Mouse (Mus musculus): ENCODE data around the gene Bsx. TPM values are rescaled to one million over a fixed set of nuclear protein-coding genes. Genes with fewer than 3 reads are reported as not detected.

The Bsx gene
- polyA plus RNA-seq, 1 experiment from 2014 or later, result not detected

DNA sequence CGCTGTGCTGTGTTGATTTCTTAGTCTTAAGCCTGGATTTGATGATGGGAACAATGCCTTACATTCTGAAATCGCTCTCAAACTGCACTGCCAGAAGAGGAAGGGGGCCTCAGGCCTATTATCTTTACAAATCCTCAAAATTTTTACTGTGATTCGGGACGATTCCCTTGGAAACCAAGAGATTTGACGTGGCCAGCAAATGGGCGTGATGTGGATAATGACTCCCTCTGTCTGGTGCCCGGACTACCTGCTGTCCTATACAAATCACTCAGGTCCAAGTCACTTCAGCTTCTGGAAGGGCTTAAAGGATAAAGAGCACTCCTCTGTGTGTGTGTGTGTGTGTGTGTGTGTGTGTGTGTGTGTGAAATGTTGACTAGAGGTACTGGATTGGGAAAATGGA is 35.0 kb downstream of the Bsx start:
- Histone ChIP-seq H3K36me3 (ENCODE audit: control insufficient read depth, insufficient read depth, low read length) (no peaks in the 10 kb centered on the region), H3K4me2 (ENCODE audit: low read length) (no peak overlapping the region), H3K27ac (ENCODE audit: low read depth) (no peak overlapping the region), H3K4me3 (ENCODE audit: low read depth, low read length) (no peak overlapping the region), H3K9me3 (ENCODE audit: control insufficient read depth, low read length) (no peaks in the 10 kb centered on the region), H3K4me1 (replicated peaks; ENCODE audit: control insufficient read depth, insufficient read depth, low read length) (no peaks in the 10 kb centered on the region), H3K9ac (ENCODE audit: low read length) (no peak overlapping the region), H3K27me3 (replicated peaks; ENCODE audit: control insufficient read depth, insufficient read depth, low read length) (no peaks in the 10 kb centered on the region)
- ATAC-seq (replicated peaks; ENCODE audit: low FRiP score, low TSS enrichment, low read depth) (no peak), DNase-seq (ENCODE audit: low spot score) (no peak)
- 83% methylated on average over 7 of the region's 7 CpGs for WGBS

DNA sequence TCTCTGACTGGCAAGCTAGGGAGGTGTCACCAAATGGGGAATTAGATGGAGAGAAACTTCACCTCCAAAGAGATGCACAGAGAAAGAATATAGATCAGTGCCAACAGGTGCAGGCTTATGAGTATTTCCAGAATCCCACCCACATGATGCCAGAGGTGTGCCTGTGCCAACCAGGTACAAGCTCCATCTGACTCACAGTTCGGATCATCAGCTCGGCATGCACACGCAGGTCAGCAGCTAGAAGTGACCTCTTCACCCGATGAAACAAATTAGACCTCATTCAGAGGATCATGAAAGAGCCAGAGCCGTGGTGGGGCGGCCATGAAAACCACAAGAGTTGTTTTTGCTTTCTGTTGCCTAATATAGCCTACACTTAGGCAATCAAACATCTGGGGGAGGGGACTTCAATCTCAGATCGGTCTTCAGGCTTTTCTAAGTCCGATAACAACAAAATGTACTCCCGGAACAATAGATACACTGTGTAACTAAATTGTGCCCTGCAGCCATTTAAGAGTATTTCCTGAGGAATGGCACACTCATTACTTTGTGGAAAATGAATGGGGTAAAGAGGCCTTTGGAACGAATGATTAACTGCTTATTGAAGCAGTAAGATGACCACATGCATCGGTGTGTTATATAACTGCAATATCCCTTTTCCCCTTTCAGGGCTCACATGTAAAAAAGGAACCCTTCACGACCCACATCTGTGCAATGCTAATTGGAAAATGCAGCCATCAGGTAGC is 44.1 kb downstream of the Bsx start:
- ATAC-seq (replicated peaks; ENCODE audit: low FRiP score, low TSS enrichment, low read depth) (no peak), DNase-seq (ENCODE audit: low spot score) (no peak)
- no peaks in the 10 kb centered on the region for H3K36me3 ChIP-seq (ENCODE audit: control insufficient read depth, insufficient read depth, low read length)
- H3K9me3 ChIP-seq (ENCODE audit: control insufficient read depth, low read length), result no peaks in the 10 kb centered on the region
- H3K27me3 ChIP-seq (replicated peaks; ENCODE audit: control insufficient read depth, insufficient read depth, low read length), result no peaks in the 10 kb centered on the region
- H3K4me1 ChIP-seq (replicated peaks; ENCODE audit: control insufficient read depth, insufficient read depth, low read length), result no peaks in the 10 kb centered on the region
- no peak overlapping the region for H3K9ac ChIP-seq (ENCODE audit: low read length)
- no peak overlapping the region for H3K4me2 ChIP-seq (ENCODE audit: low read length)
- H3K27ac ChIP-seq (ENCODE audit: low read depth), result no peak overlapping the region
- 71% methylated on average over 12 of the region's 12 CpGs for WGBS
- no peak overlapping the region for H3K4me3 ChIP-seq (ENCODE audit: low read depth, low read length)

DNA sequence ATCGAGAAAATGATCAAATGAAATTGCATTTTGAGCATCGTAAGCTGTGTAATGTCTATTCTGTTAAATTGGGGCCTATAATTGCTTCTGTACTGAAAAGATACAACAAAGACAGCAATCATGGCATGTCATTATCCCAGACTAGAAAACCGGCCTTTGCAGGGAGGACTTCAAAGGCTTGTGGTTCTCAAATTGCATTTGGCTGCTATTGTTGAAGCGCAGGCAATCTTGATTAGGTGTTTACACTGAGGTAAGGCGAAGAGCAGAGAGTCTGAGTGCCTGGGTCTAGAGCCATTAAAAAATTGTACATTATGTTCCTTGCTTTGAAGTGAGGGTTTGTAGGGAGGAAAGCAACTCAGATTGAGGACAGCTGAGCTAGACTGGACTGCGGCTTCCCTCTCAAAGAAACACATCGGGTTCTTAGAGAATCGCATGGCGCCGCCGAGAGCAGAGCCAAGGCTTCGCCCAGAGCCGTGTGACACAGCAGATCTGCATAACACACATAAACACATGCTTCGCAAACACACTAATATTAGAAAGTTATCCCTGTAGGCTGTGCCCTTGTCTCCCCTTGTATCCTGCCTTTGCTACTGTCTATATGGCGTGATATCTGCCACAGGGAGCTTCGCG is 53.5 kb downstream of the Bsx start:
- no peak for ATAC-seq (replicated peaks; ENCODE audit: low FRiP score, low TSS enrichment, low read depth)
- 82% methylated on average over 17 of the region's 17 CpGs for WGBS
- no peak overlapping the region for H3K4me3 ChIP-seq (ENCODE audit: low read depth, low read length)
- no peak overlapping the region for H3K27ac ChIP-seq (ENCODE audit: low read depth)
- H3K9ac ChIP-seq (ENCODE audit: low read length), result no peak overlapping the region
- no peaks in the 10 kb centered on the region for H3K4me1 ChIP-seq (replicated peaks; ENCODE audit: control insufficient read depth, insufficient read depth, low read length)
- H3K36me3 ChIP-seq (ENCODE audit: control insufficient read depth, insufficient read depth, low read length), result no peaks in the 10 kb centered on the region
- DNase-seq (ENCODE audit: low spot score), result no peak
- H3K4me2 ChIP-seq (ENCODE audit: low read length), result no peak overlapping the region
- no peaks in the 10 kb centered on the region for H3K27me3 ChIP-seq (replicated peaks; ENCODE audit: control insufficient read depth, insufficient read depth, low read length)
- no peaks in the 10 kb centered on the region for H3K9me3 ChIP-seq (ENCODE audit: control insufficient read depth, low read length)

Other genes starting within 250 kb of the Bsx start
- not detected in 2 replicates for gene Gm21915, start 203.5 kb upstream of the Bsx start, polyA plus RNA-seq (2014; fragmentation: Nextera tagmentation; extraction: Ambion mirVana)
- 43.5 and 43.9 TPM in 2 replicates for gene Clmp, start 188.2 kb upstream of the Bsx start, polyA plus RNA-seq (2014; fragmentation: Nextera tagmentation; extraction: Ambion mirVana)
- 2,647 and 2,698 TPM in 2 replicates for gene Hspa8, start 73.1 kb upstream of the Bsx start, polyA plus RNA-seq (2014; fragmentation: Nextera tagmentation; extraction: Ambion mirVana)
- gene Jhy, start 90.0 kb downstream of the Bsx start, polyA plus RNA-seq (2014; fragmentation: Nextera tagmentation; extraction: Ambion mirVana), result 0.05 TPM in 1 of 2 replicates, not detected in the other
- 0.43 and 0.74 TPM in 2 replicates for gene Crtam, start 130.5 kb downstream of the Bsx start, polyA plus RNA-seq (2014; fragmentation: Nextera tagmentation; extraction: Ambion mirVana)